Mouse (Mus musculus): ENCODE measurements around the gene Vps35.

- TF ChIP-seq CTCF (IDR thresholded peaks at IDR 0.05; ENCODE audit: control insufficient read depth, insufficient read depth, insufficient replicate concordance, low read depth, low read length) (no peak), POLR2A (IDR thresholded peaks at IDR 0.05; ENCODE audit: control insufficient read depth, low read depth, low read length) (no peak)
Measured at GRCm38 (mm10) chr8:85303531-85303930, 3.9 kb upstream of the Vps35 start.
